18 mouse cellular contexts compared by ENCODE assay signal in genomic region chr13:17836808-17837207, GRCm38 (mm10). TPM values are rescaled to one million over a fixed set of nuclear protein-coding genes. Genes with fewer than 3 reads are reported as not detected.
DNase-seq lines count a peak whose midpoint lies in the region; ATAC-seq and TF ChIP-seq lines count a peak whose summit lies in the region.
"Had no signal": no experiment of that assay in that cellular context is flagged by ENCODE, and none has a peak within 500 bp of the region (broad histone marks: within the 10 kb centered on the region; RNA-seq: fewer than 3 reads in every experiment).

No protein-coding gene starts in this region.

- no peak for TF ChIP-seq RAD21 in MEL (IDR thresholded peaks at IDR 0.05; ENCODE audit: low read depth, low read length)

- no peaks in the 10 kb centered on the region for H3K79me2 ChIP-seq in MEL (ENCODE audit: control insufficient read depth, insufficient read depth, low read length, poor library complexity)

- TF ChIP-seq POLR2A in MEL (IDR thresholded peaks at IDR 0.05; ENCODE audit: control insufficient read depth in 1 of 2, insufficient read depth in 1 of 2, low read depth in 1 of 2, low read length in 2 of 2, poor library complexity in 1 of 2), result 0 out of 4 replicates have a peak, but pooled peaks of 1 of the 2 experiments have one; percentile 19

- TF ChIP-seq CTCF in midbrain, postnatal 0 days (IDR thresholded peaks at IDR 0.05), result no peak
- TF ChIP-seq CTCF in MEL (IDR thresholded peaks at IDR 0.05 in 2 of 3, conservative IDR thresholded peaks at IDR 0.05 in 1 of 3; ENCODE audit: control insufficient read depth in 1 of 3, insufficient read depth in 1 of 3, low read depth in 2 of 3, low read length in 3 of 3, poor library complexity in 1 of 3, severe bottlenecking in 1 of 3), result no peak

- 87% methylated on average over 7 of the region's 7 CpGs for WGBS in midbrain, embryonic 11.5 days
- WGBS in midbrain, postnatal 0 days, result 84% methylated on average over 7 of the region's 7 CpGs

- no peak overlapping the region for H3K9ac ChIP-seq in midbrain, embryonic 11.5 days (ENCODE audit: low read length)
- H3K9ac ChIP-seq in midbrain, postnatal 0 days (replicated peaks; ENCODE audit: low read length, poor library complexity, severe bottlenecking), result no peak overlapping the region
- peak overlapping the region; percentile 54 for H3K9ac ChIP-seq in MEL (ENCODE audit: control insufficient read depth, low read depth, low read length, poor library complexity, severe bottlenecking)
- H3K9ac ChIP-seq: embryonic facial prominence, embryonic 13.5 days; forebrain, embryonic 13.5 days; hindbrain, embryonic 13.5 days had no signal

- no peaks in the 10 kb centered on the region for H3K27me3 ChIP-seq in midbrain, embryonic 11.5 days (ENCODE audit: control insufficient read depth, insufficient read depth, low read length)
- no peaks in the 10 kb centered on the region for H3K27me3 ChIP-seq in midbrain, postnatal 0 days (ENCODE audit: insufficient read depth, low read length)
- H3K27me3 ChIP-seq in MEL (ENCODE audit: control insufficient read depth in 1 of 2, insufficient read depth in 2 of 2, low read length in 2 of 2), result peaks cover 0 to 2% of the 10 kb centered on the region in 2 experiments; a peak in 2 of 4 replicates
- H3K27me3 ChIP-seq: embryonic facial prominence, embryonic 13.5 days; forebrain, embryonic 13.5 days; hindbrain, embryonic 13.5 days had no signal

- no peaks in the 10 kb centered on the region for H3K36me3 ChIP-seq in midbrain, embryonic 11.5 days (ENCODE audit: control insufficient read depth, insufficient read depth, low read length)
- no peaks in the 10 kb centered on the region for H3K36me3 ChIP-seq in midbrain, postnatal 0 days (ENCODE audit: insufficient read depth, low read length)
- H3K36me3 ChIP-seq in MEL (ENCODE audit: control insufficient read depth in 1 of 2, insufficient read depth in 2 of 2, low read length in 2 of 2), result peaks cover 0 to 5% of the 10 kb centered on the region in 2 experiments; a peak in 2 of 4 replicates
- H3K36me3 ChIP-seq: embryonic facial prominence, embryonic 10.5 days; embryonic facial prominence, embryonic 13.5 days; hindbrain, embryonic 10.5 days; hindbrain, embryonic 13.5 days had no signal

- no peaks in the 10 kb centered on the region for H3K9me3 ChIP-seq in midbrain, embryonic 11.5 days (ENCODE audit: control insufficient read depth, low read length)
- no peaks in the 10 kb centered on the region for H3K9me3 ChIP-seq in midbrain, postnatal 0 days (ENCODE audit: low read length)
- H3K9me3 ChIP-seq in MEL (replicated peaks; ENCODE audit: insufficient read depth, low read length), result no peaks in the 10 kb centered on the region
- H3K9me3 ChIP-seq: embryonic facial prominence, embryonic 10.5 days; embryonic facial prominence, embryonic 13.5 days; forebrain, embryonic 13.5 days; hindbrain, embryonic 10.5 days; hindbrain, embryonic 13.5 days had no signal

- peak; percentile 69 to 83 for TF ChIP-seq EP300 in MEL (IDR thresholded peaks at IDR 0.05; ENCODE audit: low read depth in 1 of 2, low read length in 2 of 2)

- no peak for ATAC-seq in midbrain, embryonic 11.5 days (ENCODE audit: low FRiP score)
- no peak for ATAC-seq in midbrain, postnatal 0 days (ENCODE audit: low FRiP score)
- ATAC-seq in granulocyte monocyte progenitor cell, adult 5-6 weeks (replicated peaks; ENCODE audit: poor library complexity, severe bottlenecking), result peak; percentile 72
- peak; percentile 71 for ATAC-seq in megakaryocyte progenitor cell, adult 5-6 weeks (replicated peaks; ENCODE audit: poor library complexity)
- no peak for ATAC-seq in activated CD4-positive, CD25-positive, alpha-beta regulatory T cell, adult 4 months

- no peak overlapping the region for H3K4me3 ChIP-seq in midbrain, embryonic 11.5 days (ENCODE audit: low read depth, low read length)
- H3K4me3 ChIP-seq in midbrain, postnatal 0 days (ENCODE audit: low read depth, low read length), result no peak overlapping the region
- H3K4me3 ChIP-seq in MEL (ENCODE audit: control insufficient read depth in 1 of 2, insufficient read depth in 1 of 2, low read depth in 2 of 2, low read length in 2 of 2), result peak overlapping the region; percentile 49 to 57
- H3K4me3 ChIP-seq: embryonic facial prominence, embryonic 10.5 days; embryonic facial prominence, embryonic 13.5 days; erythroblast, embryonic 14.5 days; forebrain, embryonic 13.5 days; hindbrain, embryonic 10.5 days; hindbrain, embryonic 13.5 days had no signal

- H3K4me2 ChIP-seq in midbrain, embryonic 11.5 days, result no peak overlapping the region
- no peak overlapping the region for H3K4me2 ChIP-seq in midbrain, postnatal 0 days (ENCODE audit: low read depth, low read length, poor library complexity, severe bottlenecking)
- H3K4me2 ChIP-seq: embryonic facial prominence, embryonic 13.5 days; forebrain, embryonic 13.5 days; heart, embryonic 11.5 days; hindbrain, embryonic 13.5 days had no signal

- H3K27ac ChIP-seq in midbrain, embryonic 11.5 days (ENCODE audit: low read depth, low read length), result no peak overlapping the region
- no peak overlapping the region for H3K27ac ChIP-seq in midbrain, postnatal 0 days (ENCODE audit: low read depth, low read length)
- H3K27ac ChIP-seq in MEL (ENCODE audit: control insufficient read depth, low read depth, low read length), result peak overlapping the region; percentile 72
- H3K27ac ChIP-seq: embryonic facial prominence, embryonic 10.5 days; embryonic facial prominence, embryonic 13.5 days; forebrain, embryonic 13.5 days; hindbrain, embryonic 10.5 days; hindbrain, embryonic 13.5 days had no signal

- peak; percentile 79 for DNase-seq in midbrain, embryonic 11.5 days (ENCODE audit: low spot score, missing footprints)
- no peak for DNase-seq in midbrain, postnatal 0 days (ENCODE audit: low spot score)
- DNase-seq in MEL (ENCODE audit: low read depth, low spot score), result peak; percentile 88
- DNase-seq in natural killer cell, adult 2 months (ENCODE audit: low spot score in 2 of 2), result no peak
- no peak for DNase-seq in liver
- DNase-seq: cerebellum, adult 11 months; cerebellum, adult 9-11 months; gastrocnemius, postnatal 36 days had no signal

- no peaks in the 10 kb centered on the region for H3K4me1 ChIP-seq in midbrain, embryonic 11.5 days (ENCODE audit: control insufficient read depth, insufficient read depth, low read length)
- H3K4me1 ChIP-seq in midbrain, postnatal 0 days (ENCODE audit: insufficient read depth, low read length), result no peaks in the 10 kb centered on the region
- peaks cover 0 to 11% of the 10 kb centered on the region in 2 experiments; a peak in 2 of 4 replicates for H3K4me1 ChIP-seq in MEL (ENCODE audit: control insufficient read depth in 1 of 2, insufficient read depth in 2 of 2, low read length in 2 of 2)
- H3K4me1 ChIP-seq: embryonic facial prominence, embryonic 10.5 days; embryonic facial prominence, embryonic 13.5 days; forebrain, embryonic 13.5 days; hindbrain, embryonic 10.5 days had no signal

TF ChIP-seq in MEL, 35 proteins besides CTCF, POLR2A, EP300 and RAD21 (continues in another document):
- TF ChIP-seq POLR2AphosphoS2 (IDR thresholded peaks at IDR 0.05; ENCODE audit: low read length), result no peak
- no peak for TF ChIP-seq CHD1 (IDR thresholded peaks at IDR 0.05; ENCODE audit: low read depth, low read length)
- peak; percentile 77 for TF ChIP-seq SIN3A (IDR thresholded peaks at IDR 0.05; ENCODE audit: low read length)
- TF ChIP-seq GABPA (IDR thresholded peaks at IDR 0.05; ENCODE audit: low read depth, low read length), result no peak
- TF ChIP-seq ZMIZ1 (IDR thresholded peaks at IDR 0.05; ENCODE audit: low read depth, low read length), result no peak
- no peak; the same call in 1 of the 2 replicates for TF ChIP-seq ZNF384 (IDR thresholded peaks at IDR 0.05; ENCODE audit: low read depth, low read length)
- TF ChIP-seq KAT2A (conservative IDR thresholded peaks at IDR 0.05; ENCODE audit: low read depth, low read length), result no peak
- no peak for TF ChIP-seq JUND (IDR thresholded peaks at IDR 0.05; ENCODE audit: low read depth, low read length)
- TF ChIP-seq USF2 (IDR thresholded peaks at IDR 0.05; ENCODE audit: borderline replicate concordance in 1 of 2, insufficient read depth in 1 of 2, low read depth in 1 of 2, low read length in 2 of 2), result no peak
- TF ChIP-seq MAFK (IDR thresholded peaks at IDR 0.05; ENCODE audit: borderline replicate concordance, low read depth, low read length), result no peak
- TF ChIP-seq ZC3H11A (IDR thresholded peaks at IDR 0.05; ENCODE audit: low read depth, low read length), result no peak
- TF ChIP-seq E2F4 (IDR thresholded peaks at IDR 0.05; ENCODE audit: borderline replicate concordance, low read depth, low read length), result no peak
- peak; percentile 68; the same call in 1 of the 2 replicates for TF ChIP-seq ETS1 (IDR thresholded peaks at IDR 0.05; ENCODE audit: low read depth, low read length)
- no peak for TF ChIP-seq POLR2AphosphoS5 (IDR thresholded peaks at IDR 0.05; ENCODE audit: borderline replicate concordance, low read depth, low read length)
- no peak for TF ChIP-seq TAL1 (IDR thresholded peaks at IDR 0.05; ENCODE audit: low read length)
- peak; percentile 59; the same call in 1 of the 2 replicates for TF ChIP-seq HCFC1 (IDR thresholded peaks at IDR 0.05; ENCODE audit: low read depth, low read length)
- TF ChIP-seq RCOR1 (IDR thresholded peaks at IDR 0.05; ENCODE audit: low read depth, low read length), result peak; percentile 78
- TF ChIP-seq USF1 (IDR thresholded peaks at IDR 0.05; ENCODE audit: low read depth, low read length), result no peak
- TF ChIP-seq UBTF (IDR thresholded peaks at IDR 0.05; ENCODE audit: borderline replicate concordance, insufficient read depth, low read depth, low read length), result no peak
- TF ChIP-seq ZKSCAN1 (IDR thresholded peaks at IDR 0.05; ENCODE audit: low read depth, low read length), result no peak
- 0 out of 2 replicates have a peak, but pooled peaks have one; percentile 50 for TF ChIP-seq TBP (IDR thresholded peaks at IDR 0.05; ENCODE audit: low read depth, low read length)

RNA-seq across cellular contexts. Expression of gene Cdk13, which starts 31.9 kb away (rescaled TPM):
- 15.8 and 17.1 TPM in 2 replicates for polyA plus RNA-seq in midbrain, embryonic 11.5 days (2014; fragmentation: Nextera tagmentation; extraction: Ambion mirVana)
- total RNA-seq in midbrain, postnatal 0 days (2014; rRNA removed), result 101 and 113 TPM in 2 replicates
- polyA plus RNA-seq in midbrain, postnatal 0 days (2015; fragmentation: Nextera tagmentation; extraction: Ambion mirVana), result 6.9 and 10.9 TPM in 2 replicates
- total RNA-seq in MEL (2012; rRNA removed), result 27.2 and 28.7 TPM in 2 replicates
- 10 to 100 TPM in 1 of 2 experiments, not detected in 1; 43.7 TPM for polyA plus RNA-seq in MEL (2012; ENCODE audit: insufficient read depth in 1 of 2, insufficient read length in 2 of 2, low read depth in 1 of 2, low replicate concordance in 2 of 2, missing spikeins in 1 of 2)
- total RNA-seq in granulocyte monocyte progenitor cell, adult 5-6 weeks (2014; fragmentation: Nextera tagmentation), result 52.0 and 63.4 TPM in 2 replicates
- total RNA-seq in granulocyte monocyte progenitor cell, adult 5-6 weeks (2017), result 72.6 and 78.6 TPM in 2 replicates
- total RNA-seq in megakaryocyte progenitor cell, adult 5-6 weeks (2015), result 82.3 and 90.9 TPM in 2 replicates
- total RNA-seq in megakaryocyte progenitor cell, adult 5-6 weeks (2017), result 43.9 and 73.1 TPM in 2 replicates
- 10 to 100 TPM; 17.6 to 24.3 TPM for polyA plus RNA-seq in activated CD4-positive, CD25-positive, alpha-beta regulatory T cell, adult 4 months (2017; shearing (Covaris generic))

Comparison
In these comparisons a context has a peak if more than half of its experiments do, and no peak if none do; other contexts are left out.
1. DNase-seq: peak in midbrain, embryonic 11.5 days (single experiment) and MEL (single experiment); none in midbrain, postnatal 0 days (single experiment), natural killer cell, adult 2 months (0 of 2) and liver (single experiment).
2. ATAC-seq: peak in granulocyte monocyte progenitor cell, adult 5-6 weeks (single experiment) and megakaryocyte progenitor cell, adult 5-6 weeks (single experiment); none in midbrain, embryonic 11.5 days (single experiment), midbrain, postnatal 0 days (single experiment) and activated CD4-positive, CD25-positive, alpha-beta regulatory T cell, adult 4 months (single experiment).
3. H3K4me3 ChIP-seq: peak in MEL (2 of 2); none in midbrain, embryonic 11.5 days (single experiment) and midbrain, postnatal 0 days (single experiment).